Comparison of ENCODE assay signal across 16 mouse cellular contexts in genomic region chr3:131734226-131734625, GRCm38 (mm10).
DNase-seq lines count a peak whose midpoint lies in the region; ATAC-seq and TF ChIP-seq lines count a peak whose summit lies in the region.
"Had no signal": no experiment of that assay in that cellular context is flagged by ENCODE, and none has a peak within 500 bp of the region (broad histone marks: within the 10 kb centered on the region; RNA-seq: fewer than 3 reads in every experiment).

No protein-coding gene starts in this region.

- no peaks in the 10 kb centered on the region; the same call in 1 of the 2 replicates for H3K4me1 ChIP-seq in kidney, embryonic 14.5 days (ENCODE audit: control insufficient read depth, insufficient read depth, low read length)
- H3K4me1 ChIP-seq in lung, postnatal 0 days (ENCODE audit: insufficient read depth, low read depth, low read length), result no peaks in the 10 kb centered on the region
- no peaks in the 10 kb centered on the region for H3K4me1 ChIP-seq in liver, embryonic 11.5 days (replicated peaks; ENCODE audit: control insufficient read depth, insufficient read depth, low read length)
- H3K4me1 ChIP-seq: forebrain, embryonic 15.5 days; midbrain, embryonic 15.5 days had no signal

- no peak overlapping the region for H3K4me3 ChIP-seq in kidney, embryonic 14.5 days (ENCODE audit: low read length)
- no peak overlapping the region for H3K4me3 ChIP-seq in lung, postnatal 0 days (ENCODE audit: low read depth, low read length)
- H3K4me3 ChIP-seq in liver, embryonic 11.5 days (ENCODE audit: low read depth, low read length), result no peak overlapping the region
- H3K4me3 ChIP-seq: forebrain, embryonic 15.5 days; liver, embryonic 12.5 days; midbrain, embryonic 15.5 days had no signal

- ATAC-seq in kidney, embryonic 14.5 days (ENCODE audit: low FRiP score, low TSS enrichment), result no peak
- ATAC-seq in lung, postnatal 0 days, result no peak
- ATAC-seq in liver, embryonic 11.5 days (replicated peaks; ENCODE audit: low FRiP score), result no peak
- ATAC-seq: forebrain, embryonic 15.5 days; liver, embryonic 12.5 days; midbrain, embryonic 15.5 days had no signal

- no peak for TF ChIP-seq CTCF in lung, postnatal 0 days (IDR thresholded peaks at IDR 0.05)

- no peaks in the 10 kb centered on the region for H3K36me3 ChIP-seq in kidney, embryonic 14.5 days (ENCODE audit: control insufficient read depth, insufficient read depth, low read length)
- no peaks in the 10 kb centered on the region for H3K36me3 ChIP-seq in lung, postnatal 0 days (ENCODE audit: insufficient read depth, low read length)
- no peaks in the 10 kb centered on the region for H3K36me3 ChIP-seq in liver, embryonic 11.5 days (ENCODE audit: control insufficient read depth, insufficient read depth, low read length)
- H3K36me3 ChIP-seq: forebrain, embryonic 15.5 days; liver, embryonic 12.5 days; midbrain, embryonic 15.5 days had no signal

- H3K27ac ChIP-seq in kidney, embryonic 14.5 days (ENCODE audit: low read depth, low read length), result no peak overlapping the region
- H3K27ac ChIP-seq in lung, postnatal 0 days (ENCODE audit: low read length), result no peak overlapping the region
- H3K27ac ChIP-seq in liver, embryonic 11.5 days (ENCODE audit: low read depth, low read length), result no peak overlapping the region
- H3K27ac ChIP-seq: forebrain, embryonic 15.5 days; hindbrain, embryonic 14.5 days; kidney, postnatal 0 days; liver, embryonic 12.5 days; midbrain, embryonic 15.5 days had no signal

- TF ChIP-seq EP300 in lung, postnatal 0 days (IDR thresholded peaks at IDR 0.05), result no peak

- 77% methylated on average over 6 of the region's 6 CpGs for WGBS in kidney, embryonic 14.5 days
- WGBS in lung, postnatal 0 days, result 46% methylated on average over 6 of the region's 6 CpGs
- WGBS in liver, embryonic 11.5 days, result 78% methylated on average over 6 of the region's 6 CpGs

- no peak overlapping the region for H3K9ac ChIP-seq in kidney, embryonic 14.5 days (ENCODE audit: low read depth, low read length)
- no peak overlapping the region for H3K9ac ChIP-seq in lung, postnatal 0 days (replicated peaks; ENCODE audit: low read depth)
- no peak overlapping the region for H3K9ac ChIP-seq in liver, embryonic 11.5 days (ENCODE audit: low read depth, low read length)
- H3K9ac ChIP-seq: forebrain, embryonic 15.5 days; hindbrain, embryonic 14.5 days; liver, embryonic 12.5 days; midbrain, embryonic 15.5 days had no signal

- H3K4me2 ChIP-seq in kidney, embryonic 14.5 days (replicated peaks; ENCODE audit: low read depth, low read length), result no peak overlapping the region
- no peak overlapping the region for H3K4me2 ChIP-seq in lung, postnatal 0 days (replicated peaks; ENCODE audit: low read depth, low read length)
- no peak overlapping the region for H3K4me2 ChIP-seq in liver, embryonic 11.5 days
- H3K4me2 ChIP-seq: forebrain, embryonic 15.5 days; hindbrain, embryonic 14.5 days; liver, embryonic 12.5 days; midbrain, embryonic 15.5 days had no signal

- H3K27me3 ChIP-seq in kidney, embryonic 14.5 days (ENCODE audit: control insufficient read depth, insufficient read depth, low read length), result no peaks in the 10 kb centered on the region
- no peaks in the 10 kb centered on the region for H3K27me3 ChIP-seq in lung, postnatal 0 days (replicated peaks; ENCODE audit: insufficient read depth, low read length)
- no peaks in the 10 kb centered on the region for H3K27me3 ChIP-seq in liver, embryonic 11.5 days (replicated peaks; ENCODE audit: control insufficient read depth, insufficient read depth, low read length)
- H3K27me3 ChIP-seq: forebrain, embryonic 15.5 days; liver, embryonic 12.5 days; midbrain, embryonic 15.5 days had no signal

- H3K9me3 ChIP-seq in kidney, embryonic 14.5 days (ENCODE audit: control insufficient read depth, low read length), result no peaks in the 10 kb centered on the region
- no peaks in the 10 kb centered on the region for H3K9me3 ChIP-seq in lung, postnatal 0 days (ENCODE audit: low read length)
- H3K9me3 ChIP-seq in liver, embryonic 11.5 days (ENCODE audit: control insufficient read depth, low read length), result no peaks in the 10 kb centered on the region
- H3K9me3 ChIP-seq: forebrain, embryonic 15.5 days; liver, embryonic 12.5 days; midbrain, embryonic 15.5 days had no signal

- peak; percentile 38 for DNase-seq in kidney, adult 11 months
- DNase-seq in adrenal gland, adult 8-10 months, result peak; percentile 21
- peak; percentile 52 for DNase-seq in kidney, adult 9 months
- peak; percentile 6 for DNase-seq in lung, postnatal 0 days (ENCODE audit: low spot score)
- DNase-seq in T-cell, adult 2 months (ENCODE audit: low spot score), result no peak
- no peak for DNase-seq in testis, postnatal 14 days (ENCODE audit: low spot score)
- DNase-seq in liver, embryonic 11.5 days (ENCODE audit: low spot score), result no peak
- DNase-seq: cerebellum, adult 2 months; right cerebral cortex, postnatal 4 days; thymus, adult 18-20 months had no signal

Comparison
In these comparisons a context has a peak if more than half of its experiments do, and no peak if none do; other contexts are left out.
1. DNase-seq: peak in kidney, adult 11 months (single experiment), adrenal gland, adult 8-10 months (single experiment), kidney, adult 9 months (single experiment) and lung, postnatal 0 days (single experiment); none in T-cell, adult 2 months (single experiment), testis, postnatal 14 days (single experiment) and liver, embryonic 11.5 days (single experiment).